Mouse (Mus musculus) liver, embryonic 15.5 days (tissue): ENCODE measurements around the gene Vat1. TPM values are rescaled to one million over a fixed set of nuclear protein-coding genes. Genes with fewer than 3 reads are reported as not detected.
"Not testable (repeated sequence)": the region's sequence is repeated elsewhere in the genome, so short reads cannot be mapped to it uniquely, and the experiment has no call there.

Experiments used
- ATAC-seq: fragments of 200-750 bp; cut with Nextera tagmentation; 2 replicates; pipeline ENCODE4 v1.8.0; 2017; ENCODE audit warnings: moderate number of reproducible peaks, mild to moderate bottlenecking, moderate library complexity; ENCODE audit not compliant: insufficient read depth
- H3K27ac ChIP-seq: fragments of 300-500 bp; sonication (generic); replicated peaks from 2 replicates; pipeline ENCODE4 v1.5.1; 2015; ENCODE audit warnings: mild to moderate bottlenecking, inconsistent platforms
- H3K27me3 ChIP-seq: fragments of 300-500 bp; sonication (generic); 2 replicates; pipeline ENCODE4 v1.6.1; 2015; ENCODE audit warnings: mild to moderate bottlenecking, inconsistent platforms
- H3K36me3 ChIP-seq: fragments of 300-500 bp; sonication (generic); replicated peaks from 2 replicates; pipeline ENCODE4 v1.6.1; 2015; ENCODE audit warnings: moderate library complexity, mild to moderate bottlenecking, inconsistent platforms
- H3K4me1 ChIP-seq: fragments of 300-500 bp; sonication (generic); replicated peaks from 2 replicates; pipeline ENCODE4 v1.6.1; 2015; ENCODE audit warnings: inconsistent platforms
- H3K4me2 ChIP-seq: fragments of 300-500 bp; sonication (generic); 2 replicates; pipeline ENCODE4 v1.6.1; 2015; ENCODE audit warnings: moderate library complexity, mild to moderate bottlenecking, inconsistent platforms
- H3K4me3 ChIP-seq: fragments of 300-500 bp; sonication (generic); replicated peaks from 2 replicates; pipeline ENCODE4 v1.5.1; 2015; ENCODE audit warnings: mild to moderate bottlenecking, inconsistent platforms
- H3K9ac ChIP-seq: fragments of 300-500 bp; sonication (generic); 2 replicates; pipeline ENCODE4 v1.6.1; 2015; ENCODE audit warnings: moderate library complexity, mild to moderate bottlenecking, inconsistent platforms
- H3K9me3 ChIP-seq: fragments of 300-500 bp; sonication (generic); replicated peaks from 2 replicates; pipeline ENCODE4 v1.6.1; 2016; ENCODE audit warnings: inconsistent platforms
- WGBS: fragments of 180-500 bp; shearing (Covaris S2); methylation state at CpG from one replicate; pipeline ENCODE4 v1.1.7; 2015; ENCODE audit warnings: mixed read lengths; ENCODE audit not compliant: insufficient replicate concordance; 5-methylcytosine and 5-hydroxymethylcytosine counted together
- polyA plus RNA-seq: library from polyadenylated mRNA; unstranded; fragments of >200 nt; fragmentation: Nextera tagmentation; extraction: Ambion mirVana; gene quantifications from 2 replicates; pipeline ENCODE4 v1.2.1, GENCODE M21; 2015

Vat1 gene
- polyA plus RNA-seq, 1 experiment from 2014 or later: 10.0 TPM

DNA sequence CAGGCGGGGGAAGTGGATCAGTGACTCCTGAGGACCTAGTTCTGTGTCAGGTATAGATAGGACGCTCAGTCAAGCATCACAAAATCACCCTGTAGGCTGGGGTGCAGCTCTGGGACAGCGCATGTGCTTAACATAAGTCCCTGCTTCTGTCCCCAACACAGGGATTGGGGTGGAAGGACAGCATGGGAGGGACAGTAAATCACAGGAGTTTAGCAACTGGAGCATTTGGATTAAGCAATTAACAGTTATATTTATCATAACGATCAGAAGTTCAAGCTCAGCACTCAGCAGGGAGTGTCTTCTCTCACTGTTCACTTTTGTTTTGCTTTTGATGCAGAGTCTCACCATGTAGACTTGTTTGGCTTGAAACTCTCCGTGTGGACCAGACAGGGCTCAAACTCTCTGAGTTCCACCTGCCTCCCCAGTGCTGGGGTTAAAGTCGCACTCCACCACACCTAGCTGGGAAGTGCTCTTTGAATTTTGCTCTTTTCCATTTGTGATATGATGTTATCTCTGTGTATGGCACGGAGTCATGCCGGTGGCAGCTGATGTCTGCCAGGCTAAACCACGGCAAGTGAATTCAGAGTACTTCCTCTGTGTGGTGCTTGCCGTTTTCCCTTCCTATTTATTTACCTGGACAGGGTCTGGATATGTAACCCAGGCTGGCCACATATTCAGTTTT lies 13.8 kb downstream of the Vat1 start:
- H3K4me3 ChIP-seq: no peak overlapping the region
- H3K4me2 ChIP-seq: no peak overlapping the region
- no peak for ATAC-seq
- H3K36me3 ChIP-seq: peaks cover 9% of the 10 kb centered on the region; the same call in 1 of the 2 replicates
- 48% methylated on average over 10 of the region's 10 CpGs for WGBS
- H3K4me1 ChIP-seq: peaks cover 55% of the 10 kb centered on the region
- no peak overlapping the region for H3K27ac ChIP-seq
- no peaks in the 10 kb centered on the region for H3K27me3 ChIP-seq
- H3K9ac ChIP-seq: no peak overlapping the region
- H3K9me3 ChIP-seq: no peaks in the 10 kb centered on the region

GRCm38 (mm10) chr11:101451536-101451935 lies 14.5 kb downstream of the Vat1 start:
- ATAC-seq: no peak

GRCm38 (mm10) chr11:101450394-101450793 lies 15.6 kb downstream of the Vat1 start:
- Histone ChIP-seq H3K4me3 (no peak overlapping the region), H3K9me3 (no peaks in the 10 kb centered on the region), H3K36me3 (peaks cover 8% of the 10 kb centered on the region), H3K4me1 (peaks cover 48% of the 10 kb centered on the region), H3K4me2 (no peak overlapping the region), H3K27me3 (no peaks in the 10 kb centered on the region), H3K9ac (no peak overlapping the region), H3K27ac (no peak overlapping the region)
- WGBS: 83% methylated on average over 3 of the region's 3 CpGs
- no peak for ATAC-seq

More at GRCm38 (mm10) chr11:101451536-101451935, 14.5 kb downstream of the Vat1 start:
- 82% methylated on average over 10 of the region's 10 CpGs for WGBS
- no peak overlapping the region for H3K27ac ChIP-seq
- peaks cover 3% of the 10 kb centered on the region; the same call in 1 of the 2 replicates for H3K36me3 ChIP-seq
- H3K9me3 ChIP-seq: no peaks in the 10 kb centered on the region
- no peak overlapping the region for H3K4me3 ChIP-seq
- H3K27me3 ChIP-seq: no peaks in the 10 kb centered on the region
- H3K4me1 ChIP-seq: peaks cover 55% of the 10 kb centered on the region
- H3K4me2 ChIP-seq: no peak overlapping the region
- H3K9ac ChIP-seq: no peak overlapping the region

DNA sequence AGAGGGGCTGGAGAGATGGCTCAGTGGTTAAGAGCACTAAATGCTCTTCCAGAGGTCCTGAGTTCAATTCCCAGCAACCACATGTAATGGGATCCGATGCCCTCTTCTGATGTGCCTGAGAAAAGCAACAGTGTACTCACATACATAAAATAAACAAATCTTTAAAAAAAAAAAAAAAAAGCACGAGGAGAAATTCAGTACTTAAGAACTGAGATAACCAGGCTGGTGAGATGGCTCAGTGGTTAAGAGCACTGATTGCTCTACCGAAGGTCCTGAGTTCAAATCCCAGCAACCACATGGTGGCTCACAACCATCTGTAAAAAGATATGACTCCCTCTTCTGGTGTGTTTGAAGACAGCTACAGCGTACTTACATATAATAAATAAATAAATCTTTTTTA lies 16.4 kb downstream of the Vat1 start:
- H3K4me1 ChIP-seq: peaks cover 52% of the 10 kb centered on the region
- peak overlapping the region; percentile 75 for H3K4me3 ChIP-seq
- peak overlapping the region; percentile 76 for H3K4me2 ChIP-seq
- H3K9ac ChIP-seq, ATAC-seq, H3K9me3 ChIP-seq, H3K27me3 ChIP-seq: not testable (repeated sequence)
- peak overlapping the region; percentile 93 for H3K27ac ChIP-seq
- H3K36me3 ChIP-seq: peaks cover 16% of the 10 kb centered on the region
- 59% methylated on average over 4 of the region's 4 CpGs for WGBS

DNA sequence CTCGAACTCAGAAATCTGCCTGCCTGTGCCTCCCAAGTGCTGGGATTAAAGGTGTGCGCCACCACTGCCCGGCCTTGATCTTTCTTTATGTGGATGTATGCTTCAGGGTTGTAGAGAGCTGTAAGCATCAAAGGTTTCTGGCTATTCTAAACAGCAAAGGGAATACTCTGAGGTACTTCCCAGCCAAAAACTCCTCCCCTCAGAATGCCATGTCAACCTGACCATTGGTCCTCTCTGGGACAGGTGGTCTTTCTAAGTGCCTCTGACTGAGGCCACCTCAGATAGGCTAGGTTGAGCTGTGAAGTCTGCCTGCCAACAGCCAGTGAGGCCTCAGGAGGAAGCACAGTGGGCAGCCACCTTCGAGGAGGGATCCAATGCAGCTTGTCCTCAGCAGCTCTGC lies 17.1 kb downstream of the Vat1 start:
- Histone ChIP-seq H3K4me2 (peak overlapping the region; percentile 76), H3K9me3 (no peaks in the 10 kb centered on the region), H3K9ac (peak overlapping the region; percentile 69), H3K36me3 (peaks cover 23% of the 10 kb centered on the region), H3K4me3 (peak overlapping the region; percentile 75), H3K27ac (peak overlapping the region; percentile 93), H3K4me1 (peaks cover 56% of the 10 kb centered on the region), H3K27me3 (no peaks in the 10 kb centered on the region)
- peak; percentile 10; the same call in 1 of the 2 replicates for ATAC-seq
- 38% methylated on average over 4 of the region's 4 CpGs for WGBS

- peak; percentile 85 for ATAC-seq
- Histone ChIP-seq H3K4me1 (peaks cover 62% of the 10 kb centered on the region), H3K9me3 (no peaks in the 10 kb centered on the region), H3K4me3 (peak within 1 kb of the TSS; percentile 75), H3K9ac (peak within 1 kb of the TSS; percentile 69), H3K27me3 (no peaks in the 10 kb centered on the region), H3K27ac (peak within 1 kb of the TSS; percentile 93), H3K36me3 (peaks cover 29% of the 10 kb centered on the region), H3K4me2 (peak within 1 kb of the TSS; percentile 76)
- WGBS: 5% methylated on average over 10 of the region's 10 CpGs
These were observed 17.7 kb downstream of the Vat1 start, which contains the start of gene Ifi35 for GRCm38 (mm10) chr11:101448274-101448746. Gene Ifi35 (plus strand): TSS chr11:101448407.

DNA sequence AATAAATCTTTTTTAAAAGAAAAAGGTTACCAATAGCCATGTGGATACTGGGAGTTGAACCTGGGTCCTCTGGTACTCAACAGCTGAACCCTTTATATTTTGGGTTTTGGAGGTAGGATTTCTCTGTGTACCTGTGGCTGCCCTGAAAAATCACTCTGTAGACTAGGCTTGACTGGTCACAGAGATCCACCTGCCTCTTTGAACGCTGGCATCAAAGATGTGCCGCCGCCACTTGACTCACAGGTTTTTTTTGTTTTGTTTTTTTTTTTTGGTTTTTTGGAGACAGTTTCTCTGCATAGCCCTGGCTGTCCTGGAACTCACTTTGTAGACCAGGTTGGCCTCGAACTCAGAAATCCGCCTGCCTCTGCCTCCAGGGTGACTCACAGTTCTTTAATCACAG lies 18.2 kb downstream of the Vat1 start:
- H3K4me1 ChIP-seq: peaks cover 67% of the 10 kb centered on the region
- peak overlapping the region; percentile 75 for H3K4me3 ChIP-seq
- peak overlapping the region; percentile 69; the same call in 1 of the 2 replicates for H3K9ac ChIP-seq
- H3K4me2 ChIP-seq: peak overlapping the region; percentile 76
- H3K36me3 ChIP-seq: peaks cover 33% of the 10 kb centered on the region
- no peaks in the 10 kb centered on the region for H3K27me3 ChIP-seq
- WGBS: 75% methylated on average over 5 of the region's 5 CpGs
- H3K9me3 ChIP-seq: no peaks in the 10 kb centered on the region
- ATAC-seq: no peak
- peak overlapping the region; percentile 93 for H3K27ac ChIP-seq

GRCm38 (mm10) chr11:101446860-101447259 lies 19.2 kb downstream of the Vat1 start:
- H3K9ac ChIP-seq, H3K27ac ChIP-seq, H3K27me3 ChIP-seq, H3K4me2 ChIP-seq, H3K4me3 ChIP-seq, ATAC-seq, H3K9me3 ChIP-seq: not testable (repeated sequence)
- 75% methylated on average over 8 of the region's 8 CpGs for WGBS
- Histone ChIP-seq H3K36me3 (peaks cover 33% of the 10 kb centered on the region), H3K4me1 (peaks cover 61% of the 10 kb centered on the region)

DNA sequence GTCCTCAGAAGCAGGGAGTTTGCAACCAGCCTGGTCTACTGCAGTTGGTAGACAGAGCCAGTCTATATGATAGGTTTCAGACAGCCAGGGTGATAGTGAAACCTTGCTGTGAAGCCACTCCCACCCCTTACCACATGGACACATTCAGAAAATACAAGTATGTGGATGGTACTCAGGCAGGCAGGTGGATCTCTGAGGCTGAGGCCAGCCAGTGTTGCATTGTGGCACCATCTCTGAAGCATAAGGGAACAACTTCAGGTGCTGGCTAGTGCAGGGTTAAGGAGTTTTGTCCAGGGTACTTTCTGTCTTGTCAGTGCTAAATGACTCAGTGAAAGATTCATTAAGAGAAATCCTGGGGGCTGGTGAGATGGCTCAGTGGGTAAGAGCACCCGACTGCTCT lies 19.7 kb downstream of the Vat1 start:
- H3K27ac ChIP-seq: 0 out of 2 replicates have a peak overlapping the region, but pooled peaks have one; percentile 24

GRCm38 (mm10) chr11:101442760-101443159 lies 23.3 kb downstream of the Vat1 start:
- H3K36me3 ChIP-seq: peaks cover 33% of the 10 kb centered on the region
- H3K4me3 ChIP-seq: peak overlapping the region; percentile 81
- peaks cover 30% of the 10 kb centered on the region for H3K4me1 ChIP-seq
- ATAC-seq: no peak
- WGBS: 0% methylated on average over 14 of the region's 14 CpGs
- H3K4me2 ChIP-seq: peak overlapping the region; percentile 80
- peak overlapping the region; percentile 78 for H3K9ac ChIP-seq
- no peaks in the 10 kb centered on the region for H3K9me3 ChIP-seq
- no peaks in the 10 kb centered on the region for H3K27me3 ChIP-seq
- peak overlapping the region; percentile 83 for H3K27ac ChIP-seq

More for the DNA sequence above, 19.7 kb downstream of the Vat1 start:
- WGBS: 68% methylated on average over 1 of the region's 1 CpGs
- Histone ChIP-seq H3K4me3 (no peak overlapping the region), H3K27me3 (no peaks in the 10 kb centered on the region), H3K9me3 (no peaks in the 10 kb centered on the region), H3K4me2 (no peak overlapping the region), H3K9ac (no peak overlapping the region), H3K36me3 (peaks cover 33% of the 10 kb centered on the region), H3K4me1 (peaks cover 56% of the 10 kb centered on the region)
- ATAC-seq: no peak

DNA sequence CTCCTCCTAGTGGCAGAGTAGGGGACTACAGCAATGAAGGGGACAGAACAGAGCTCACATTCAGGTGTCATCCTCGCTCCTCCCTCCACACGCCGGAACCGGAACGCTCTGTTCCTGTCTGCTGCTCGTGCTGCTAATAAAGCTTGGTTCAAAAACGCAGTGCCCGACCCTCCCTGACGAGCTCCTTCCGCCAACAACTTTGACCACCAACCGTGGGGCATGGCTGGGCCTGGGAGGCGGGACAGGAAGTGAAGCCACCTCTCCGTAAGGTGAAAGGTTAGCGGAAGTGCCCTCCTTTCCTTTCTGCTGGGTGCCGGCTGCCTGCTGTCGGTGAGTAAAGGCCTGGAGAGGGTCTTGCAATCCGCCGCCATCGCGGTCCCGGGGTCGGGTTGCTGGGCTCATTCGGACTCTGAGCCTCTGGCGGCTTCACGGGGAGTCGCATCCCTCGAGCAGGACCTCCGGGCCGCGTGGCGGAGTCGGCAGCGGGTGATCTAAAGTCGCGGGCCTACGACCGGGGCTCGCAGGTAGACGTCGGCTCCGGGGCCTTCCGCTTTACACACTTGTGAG lies 23.8 kb downstream of the Vat1 start, which contains the start of gene Rpl27:
TSS of gene Rpl27 (plus strand) at position 172 of the 567 bp plus-strand sequence.
- Histone ChIP-seq H3K27ac (peak within 1 kb of the TSS; percentile 83), H3K4me1 (peaks cover 25% of the 10 kb centered on the region), H3K9ac (peak within 1 kb of the TSS; percentile 78), H3K27me3 (no peaks in the 10 kb centered on the region), H3K36me3 (peaks cover 33% of the 10 kb centered on the region), H3K4me2 (peak within 1 kb of the TSS; percentile 80), H3K9me3 (no peaks in the 10 kb centered on the region), H3K4me3 (peak within 1 kb of the TSS; percentile 81)
- under 1% methylated on average over 42 of the region's 42 CpGs for WGBS
- peak; percentile 99 for ATAC-seq
